Mouse (Mus musculus): ENCODE measurements at regions not wholly inside any gene's neighbourhood (a gene's known extent, or its start where the extent isn't known, plus 50 kb on each side); places are given as distances from the start of the nearest gene placed in this dataset.

DNA sequence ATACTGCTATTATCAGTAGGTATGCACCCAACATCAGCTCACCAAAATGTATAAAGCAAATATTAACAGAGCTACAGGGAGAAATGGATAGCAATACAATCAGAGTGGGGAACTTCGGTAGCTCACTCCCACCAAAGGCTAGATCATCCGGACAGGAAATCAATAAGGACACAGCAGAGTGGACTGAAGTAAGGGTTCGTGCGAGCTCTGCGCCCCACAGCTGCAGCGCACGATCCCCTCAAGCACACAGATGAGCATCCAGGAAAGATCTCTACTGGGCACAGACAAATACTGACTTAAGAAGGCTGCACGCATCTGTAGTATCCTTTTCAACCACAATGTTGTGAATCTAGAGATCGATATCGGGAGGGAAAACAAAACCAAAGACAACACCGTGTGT is 517.5 kb upstream of the Adamts16 start:
- TF ChIP-seq CTCF (IDR thresholded peaks at IDR 0.05; ENCODE audit: borderline replicate concordance, insufficient read depth, low read depth, low read length) (no peak), POLR2A (IDR thresholded peaks at IDR 0.05; ENCODE audit: borderline replicate concordance, insufficient read depth, low read length) (no peak)
